Mouse (Mus musculus) intestine, embryonic 14.5 days (tissue): ENCODE measurements around the gene Gm10775. TPM values are rescaled to one million over a fixed set of nuclear protein-coding genes. Genes with fewer than 3 reads are reported as not detected.

ENCODE experiments used
- ATAC-seq: fragments of 200-750 bp; cut with Nextera tagmentation; replicated peaks from 2 replicates; pipeline ENCODE4 v1.8.0; 2017; ENCODE audit warnings: low read depth, moderate number of reproducible peaks, moderate TSS enrichment, moderate library complexity; ENCODE audit not compliant: low FRiP score, low TSS enrichment
- DNase-seq: peaks from one replicate; pipeline ENCODE4 v3.0.0-alpha.2; 2018; ENCODE audit warnings: low spot score
- H3K27ac ChIP-seq: fragments of 300-500 bp; sonication (generic); 2 replicates; pipeline ENCODE4 v1.5.1; 2014; ENCODE audit warnings: low read depth, mild to moderate bottlenecking, control low read depth
- H3K27me3 ChIP-seq: fragments of 300-500 bp; sonication (generic); replicated peaks from 2 replicates; pipeline ENCODE4 v1.6.1; 2014; ENCODE audit warnings: low read length, control low read depth; ENCODE audit not compliant: control insufficient read depth, insufficient read depth
- H3K36me3 ChIP-seq: fragments of 300-500 bp; sonication (generic); 2 replicates; pipeline ENCODE4 v1.6.1; 2014; ENCODE audit warnings: low read length, control low read depth; ENCODE audit not compliant: control insufficient read depth, insufficient read depth
- H3K4me1 ChIP-seq: fragments of 300-500 bp; sonication (generic); replicated peaks from 2 replicates; pipeline ENCODE4 v1.6.1; 2014; ENCODE audit warnings: low read length, control low read depth, mixed read lengths; ENCODE audit not compliant: control insufficient read depth, insufficient read depth
- H3K4me2 ChIP-seq: fragments of 300-500 bp; sonication (generic); 2 replicates; pipeline ENCODE4 v1.6.1; 2014; ENCODE audit warnings: low read length
- H3K4me3 ChIP-seq: fragments of 300-500 bp; sonication (generic); 2 replicates; pipeline ENCODE4 v1.5.1; 2014; ENCODE audit warnings: low read depth, low read length, control low read depth, mixed read lengths
- H3K9ac ChIP-seq: fragments of 300-500 bp; sonication (generic); 2 replicates; pipeline ENCODE4 v1.6.1; 2014; ENCODE audit warnings: mild to moderate bottlenecking, low read length
- H3K9me3 ChIP-seq: fragments of 300-500 bp; sonication (generic); 2 replicates; pipeline ENCODE4 v1.6.1; 2016; ENCODE audit warnings: low read length, control low read depth; ENCODE audit not compliant: control insufficient read depth
- WGBS: fragments of 180-500 bp; shearing (Covaris S2); extraction: QIAGEN DNeasy Blood & Tissue Kit; methylation state at CpG from one replicate; pipeline ENCODE4 v1.1.7; 2014; 5-methylcytosine and 5-hydroxymethylcytosine counted together
- polyA plus RNA-seq: library from polyadenylated mRNA; unstranded; fragments of >200 nt; fragmentation: Nextera tagmentation; extraction: Ambion mirVana; gene quantifications from 2 replicates; pipeline ENCODE4 v1.2.1, GENCODE M21; 2014

Gene Gm10775
- polyA plus RNA-seq, result 0.15 TPM in 1 of 2 replicates, not detected in the other

DNA sequence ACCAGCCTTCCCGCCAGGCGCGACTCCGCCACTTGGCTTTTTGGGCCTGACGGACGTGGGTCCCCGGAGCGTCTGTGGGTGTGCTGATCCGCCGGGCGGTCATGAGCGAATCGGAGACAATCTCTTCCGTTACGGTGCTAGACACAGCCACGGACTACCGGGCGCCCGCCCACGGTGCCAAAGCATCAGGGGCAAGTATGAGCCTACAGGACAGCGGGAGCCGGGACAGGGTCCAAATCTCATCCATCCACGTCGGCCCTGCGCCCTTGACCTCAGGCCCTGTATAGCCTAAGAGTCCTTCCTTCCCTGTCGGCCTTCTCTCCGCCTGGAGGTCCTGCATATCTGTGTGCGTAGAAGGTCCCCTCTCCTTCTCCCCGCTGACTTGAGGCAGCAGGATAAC lies at the start of gene Gm10775:
Gene Gm10775, plus strand, starts transcription at position 301 of the 400 bp plus-strand sequence.
- ATAC-seq (no peak), DNase-seq (no peak)
- no peaks in the 10 kb centered on the region for H3K36me3 ChIP-seq
- no peaks in the 10 kb centered on the region for H3K4me1 ChIP-seq
- 0 out of 2 replicates have a peak, but pooled peaks cover 4% of the 10 kb centered on the region for H3K27me3 ChIP-seq
- peak within 1 kb of the TSS; percentile 24 for H3K4me3 ChIP-seq
- peak within 1 kb of the TSS; percentile 45 for H3K4me2 ChIP-seq
- WGBS, result 44% methylated on average over 29 of the region's 29 CpGs
- peaks cover 45% of the 10 kb centered on the region for H3K9me3 ChIP-seq
- H3K9ac ChIP-seq, result no peak within 1 kb of the TSS
- H3K27ac ChIP-seq, result no peak within 1 kb of the TSS

DNA sequence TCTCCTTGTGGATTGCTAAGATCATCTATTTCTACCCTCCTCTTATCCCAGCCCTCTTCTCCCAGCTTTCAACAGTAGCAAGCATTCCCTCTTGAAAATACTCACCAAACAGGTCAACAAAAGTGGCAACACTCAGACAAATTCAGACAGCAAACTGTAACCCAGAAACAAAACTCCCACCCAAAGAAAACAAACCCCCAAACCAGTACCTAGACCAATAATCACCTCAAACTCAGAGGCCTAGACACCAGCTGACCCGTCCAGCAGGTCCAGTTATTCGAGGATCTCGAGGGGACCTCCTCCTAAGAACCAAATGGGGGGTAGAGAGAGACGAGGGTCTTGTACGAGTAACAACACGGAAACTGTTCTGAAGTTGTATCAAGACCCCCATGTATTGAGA lies 33.4 kb upstream of the Gm10775 start:
- Histone ChIP-seq H3K36me3 (no peaks in the 10 kb centered on the region), H3K4me2 (no peak overlapping the region), H3K9me3 (no peaks in the 10 kb centered on the region), H3K27me3 (no peaks in the 10 kb centered on the region), H3K4me1 (no peaks in the 10 kb centered on the region), H3K9ac (no peak overlapping the region), H3K27ac (no peak overlapping the region), H3K4me3 (no peak overlapping the region)
- ATAC-seq, result no peak
- no peak for DNase-seq
- WGBS, result 65% methylated on average over 6 of the region's 6 CpGs

DNA sequence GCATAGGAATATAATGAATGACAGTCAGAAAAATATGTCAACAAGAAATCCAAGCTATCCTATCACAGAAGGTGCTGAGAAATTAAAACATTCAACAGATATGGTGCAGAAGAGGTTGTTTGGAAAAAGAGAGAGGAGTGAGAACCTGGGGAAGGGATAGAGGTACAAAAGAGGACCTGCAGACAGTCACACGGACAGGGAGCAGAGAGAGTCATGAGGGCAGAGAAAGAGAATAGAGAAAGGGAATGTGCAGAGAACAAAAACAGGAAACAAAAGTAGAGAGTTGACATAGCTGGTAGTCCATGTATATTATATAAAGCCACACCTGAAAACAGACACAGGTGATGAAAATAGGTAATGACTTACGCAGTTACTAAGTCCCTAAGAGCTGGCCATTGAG lies 32.7 kb upstream of the Gm10775 start:
- Histone ChIP-seq H3K4me2 (no peak overlapping the region), H3K4me1 (no peaks in the 10 kb centered on the region), H3K9ac (no peak overlapping the region), H3K27ac (no peak overlapping the region), H3K4me3 (no peak overlapping the region), H3K27me3 (no peaks in the 10 kb centered on the region), H3K36me3 (no peaks in the 10 kb centered on the region), H3K9me3 (no peaks in the 10 kb centered on the region)
- ATAC-seq (no peak), DNase-seq (no peak)
- WGBS, result 90% methylated on average over 2 of the region's 2 CpGs

DNA sequence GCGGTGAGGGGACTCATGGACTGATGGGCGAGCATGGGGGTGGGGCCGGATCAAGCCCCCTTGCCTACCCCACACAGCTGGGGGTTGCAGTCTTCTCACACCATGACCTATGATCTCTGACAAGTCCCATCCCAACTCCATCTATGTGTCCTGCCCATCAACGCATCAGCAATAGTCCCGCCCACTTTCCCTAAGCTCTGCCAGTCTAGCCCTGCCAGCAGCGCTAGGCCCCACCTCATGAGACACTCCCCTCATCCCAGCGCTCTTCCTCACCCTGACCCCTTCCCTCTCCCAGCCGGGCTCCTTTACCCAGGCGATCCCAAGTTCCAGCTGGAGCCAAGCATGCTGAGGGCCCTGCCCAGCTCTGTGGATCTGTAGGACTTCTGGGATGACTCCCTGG lies 22.1 kb upstream of the Gm10775 start:
- no peaks in the 10 kb centered on the region for H3K27me3 ChIP-seq
- DNase-seq (no peak), ATAC-seq (no peak)
- H3K9me3 ChIP-seq, result no peaks in the 10 kb centered on the region
- no peak overlapping the region for H3K4me2 ChIP-seq
- peaks cover 3% of the 10 kb centered on the region; the same call in 1 of the 2 replicates for H3K4me1 ChIP-seq
- no peak overlapping the region for H3K27ac ChIP-seq
- H3K9ac ChIP-seq, result no peak overlapping the region
- no peak overlapping the region for H3K4me3 ChIP-seq
- WGBS, result 70% methylated on average over 9 of the region's 9 CpGs
- no peaks in the 10 kb centered on the region for H3K36me3 ChIP-seq

DNA sequence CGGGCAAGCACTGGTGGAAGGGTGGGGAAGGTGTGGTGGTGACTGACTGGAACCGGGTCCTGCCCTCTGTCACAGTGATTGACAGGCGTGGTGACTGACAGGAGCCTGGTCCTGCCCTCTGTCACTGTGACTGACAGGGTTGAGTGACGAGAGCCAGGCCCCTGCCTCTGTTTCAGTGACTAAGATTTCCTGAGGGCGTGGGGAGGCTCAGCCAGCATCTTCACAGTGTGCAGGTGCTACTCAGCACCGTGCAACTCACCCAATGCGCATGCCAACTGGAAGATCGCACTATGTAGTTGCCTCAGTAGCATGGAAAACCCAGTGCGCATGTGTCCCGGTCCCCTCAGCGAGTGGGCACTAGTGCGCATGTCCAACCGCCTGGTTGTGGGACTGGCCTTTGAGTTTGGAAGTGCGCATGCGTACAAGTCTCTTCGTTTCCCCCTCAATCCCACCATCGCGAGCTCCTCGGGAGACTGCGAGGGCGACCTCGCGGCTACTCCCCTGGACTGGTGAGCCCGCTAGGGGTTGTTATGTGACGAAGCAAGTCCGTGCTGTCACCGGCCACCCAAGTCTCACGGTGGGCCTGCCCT lies 18.7 kb upstream of the Gm10775 start:
- WGBS, result under 1% methylated on average over 28 of the region's 28 CpGs
- peak overlapping the region; percentile 66 for H3K9ac ChIP-seq

DNA sequence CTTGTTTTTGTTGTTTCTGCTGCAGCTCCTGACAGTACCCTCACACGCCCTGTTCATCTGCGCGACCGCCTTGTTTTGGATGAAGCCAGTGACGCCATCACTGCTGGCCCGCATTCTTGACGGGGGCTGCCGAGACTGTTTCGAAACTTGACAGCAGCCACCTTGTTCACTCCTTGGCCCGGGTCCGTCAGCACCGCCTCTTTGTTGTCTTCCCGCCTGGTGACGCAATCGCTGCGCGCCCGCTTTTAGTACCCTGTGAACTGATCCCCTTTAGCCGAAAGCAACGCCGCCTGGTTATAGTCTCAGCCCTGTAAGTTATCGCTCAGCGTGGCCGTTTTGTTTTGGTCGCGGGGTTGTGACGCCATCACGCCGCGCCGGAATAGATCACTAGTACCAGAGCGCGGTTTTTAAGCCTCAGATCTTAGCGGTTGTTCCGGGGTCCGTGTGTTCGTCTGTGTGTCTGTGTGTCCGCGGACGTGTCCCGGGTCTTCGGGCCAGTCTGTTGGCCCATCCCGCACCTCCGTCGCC lies 18.2 kb upstream of the Gm10775 start:
- Histone ChIP-seq H3K27me3 (no peaks in the 10 kb centered on the region), H3K27ac (peak overlapping the region; percentile 93), H3K9ac (peak overlapping the region; percentile 66), H3K36me3 (no peaks in the 10 kb centered on the region), H3K9me3 (peaks cover 4% of the 10 kb centered on the region; the same call in 1 of the 2 replicates), H3K4me2 (peak overlapping the region; percentile 92), H3K4me1 (peaks cover 6% of the 10 kb centered on the region; the same call in 1 of the 2 replicates), H3K4me3 (peak overlapping the region; percentile 75)
- ATAC-seq (peak; percentile 92), DNase-seq (peak; percentile 99)
- WGBS, result under 1% methylated on average over 45 of the region's 45 CpGs

More for the DNA sequence above, 18.7 kb upstream of the Gm10775 start:
- Histone ChIP-seq H3K9me3 (no peaks in the 10 kb centered on the region), H3K4me2 (peak overlapping the region; percentile 92), H3K27me3 (no peaks in the 10 kb centered on the region), H3K36me3 (no peaks in the 10 kb centered on the region), H3K4me3 (peak overlapping the region; percentile 75), H3K27ac (peak overlapping the region; percentile 93), H3K4me1 (peaks cover 6% of the 10 kb centered on the region; the same call in 1 of the 2 replicates)
- peak; percentile 96 for DNase-seq
- peak; percentile 93 for ATAC-seq

- DNase-seq (peak; percentile 74), ATAC-seq (peak; percentile 34)
- no peaks in the 10 kb centered on the region for H3K27me3 ChIP-seq
- H3K4me3 ChIP-seq, result peak overlapping the region; percentile 75
- H3K36me3 ChIP-seq, result no peaks in the 10 kb centered on the region
- H3K9me3 ChIP-seq, result peaks cover 4% of the 10 kb centered on the region; the same call in 1 of the 2 replicates
- H3K4me1 ChIP-seq, result peaks cover 6% of the 10 kb centered on the region; the same call in 1 of the 2 replicates
- peak overlapping the region; percentile 66 for H3K9ac ChIP-seq
- H3K4me2 ChIP-seq, result peak overlapping the region; percentile 92
- 2% methylated on average over 50 of the region's 51 CpGs for WGBS
- H3K27ac ChIP-seq, result peak overlapping the region; percentile 93
Measured at GRCm38 (mm10) chr13:65241627-65242318, 17.6 kb upstream of the Gm10775 start.

DNA sequence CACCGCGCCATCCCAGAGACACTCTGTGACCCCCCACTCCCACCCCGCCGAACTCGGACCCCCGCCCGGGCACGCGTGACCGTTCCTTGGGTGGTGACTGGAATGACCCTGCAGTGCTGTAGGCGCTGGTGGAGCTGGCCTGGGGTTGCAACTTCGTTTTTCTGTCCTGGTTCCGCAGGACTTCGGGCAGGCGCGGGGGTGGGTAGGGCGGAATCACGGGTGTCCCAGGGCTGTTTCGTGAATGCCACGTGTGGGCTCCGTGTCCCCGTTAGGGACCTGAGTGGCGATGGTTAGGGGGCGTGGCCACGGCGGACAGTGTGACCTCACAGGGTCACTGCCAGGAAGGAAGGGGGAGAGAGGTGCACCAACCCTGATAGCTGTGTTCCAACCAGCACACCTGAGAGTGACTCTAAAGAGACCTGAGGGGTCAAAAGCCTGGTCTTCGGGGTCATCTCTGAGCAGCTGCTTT lies 17.0 kb upstream of the Gm10775 start:
- peak overlapping the region; percentile 75 for H3K4me3 ChIP-seq
- DNase-seq (no peak), ATAC-seq (no peak)
- 32% methylated on average over 27 of the region's 27 CpGs for WGBS
- no peak overlapping the region for H3K27ac ChIP-seq
- peak overlapping the region; percentile 66 for H3K9ac ChIP-seq
- peaks cover 5% of the 10 kb centered on the region; the same call in 1 of the 2 replicates for H3K9me3 ChIP-seq
- H3K4me2 ChIP-seq, result peak overlapping the region; percentile 92
- H3K4me1 ChIP-seq, result peaks cover 6% of the 10 kb centered on the region; the same call in 1 of the 2 replicates
- H3K27me3 ChIP-seq, result no peaks in the 10 kb centered on the region
- H3K36me3 ChIP-seq, result no peaks in the 10 kb centered on the region
